Mouse (Mus musculus): Measurements from ENCODE around the gene Rpl3. TPM values are rescaled to one million over a fixed set of nuclear protein-coding genes. Genes with fewer than 3 reads are reported as not detected.

The Rpl3 gene
- polyA plus RNA-seq, 1 experiment = not detected

DNA sequence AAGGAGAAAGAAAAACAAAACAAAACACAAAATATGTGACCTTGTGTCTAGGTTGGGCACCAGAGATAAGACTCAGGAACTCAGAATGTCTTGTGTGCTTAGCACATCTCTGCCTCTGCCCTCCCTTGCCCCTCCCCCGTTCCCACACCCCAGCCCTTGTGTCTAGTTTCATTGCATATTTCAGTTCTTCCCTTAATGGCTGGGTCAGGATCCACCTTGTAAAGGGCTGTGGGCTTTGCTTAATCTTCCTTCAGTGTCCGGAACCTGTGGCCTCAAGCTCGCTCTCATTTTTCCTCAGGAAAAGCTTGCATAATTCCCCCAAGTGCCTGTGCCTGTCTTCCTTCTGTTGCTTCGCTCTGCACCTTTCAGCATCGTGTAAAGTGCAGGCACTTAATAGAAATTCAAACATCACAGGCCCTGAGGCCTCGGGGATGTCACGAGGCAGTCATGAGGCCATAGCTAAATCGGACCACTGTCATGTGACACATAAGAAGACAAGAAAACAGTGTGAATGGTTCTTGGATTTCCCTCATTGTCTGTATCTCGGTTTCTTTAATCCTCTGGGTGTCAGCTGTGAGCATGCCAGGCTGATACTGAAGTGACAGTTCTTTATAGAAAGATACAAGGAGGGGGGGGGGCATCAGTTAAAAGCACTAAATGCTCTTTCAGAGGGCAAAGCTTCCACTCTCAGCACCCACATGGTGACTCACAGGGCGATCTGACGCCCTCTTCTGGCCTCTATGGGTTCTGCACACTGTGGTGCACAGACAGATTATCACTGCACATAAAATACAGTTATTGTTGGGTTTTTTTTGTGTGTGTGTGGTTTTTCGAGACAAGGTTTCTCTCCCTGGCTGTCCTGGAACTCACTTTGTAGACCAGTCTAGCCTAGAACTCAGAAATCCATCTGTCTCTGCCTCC, 14.1 kb upstream of the Rpl3 start:
- TF ChIP-seq CTCF (IDR thresholded peaks at IDR 0.05; ENCODE audit: insufficient read depth, low read depth, low read length) = no peak
- TF ChIP-seq POLR2A (IDR thresholded peaks at IDR 0.05; ENCODE audit: insufficient read depth, low read depth, low read length) = no peak
- H3K4me1 ChIP-seq (ENCODE audit: control insufficient read depth, insufficient read depth, low read length) = peaks cover 33% of the 10 kb centered on the region
- H3K4me3 ChIP-seq (ENCODE audit: insufficient read depth, low read depth, low read length) = no peak overlapping the region
- 74% methylated on average over 12 of the region's 12 CpGs for WGBS
- H3K27ac ChIP-seq (ENCODE audit: insufficient read depth, low read depth, low read length) = no peak overlapping the region

GRCm38 (mm10) chr15:80102495-80102894, 10.8 kb upstream of the Rpl3 start:
- H3K27ac ChIP-seq (ENCODE audit: insufficient read depth, low read depth, low read length) = no peak overlapping the region
- WGBS = 85% methylated on average over 6 of the region's 6 CpGs
- no peak overlapping the region for H3K4me3 ChIP-seq (ENCODE audit: insufficient read depth, low read depth, low read length)
- TF ChIP-seq POLR2A (IDR thresholded peaks at IDR 0.05; ENCODE audit: insufficient read depth, low read depth, low read length) = no peak
- TF ChIP-seq CTCF (IDR thresholded peaks at IDR 0.05; ENCODE audit: insufficient read depth, low read depth, low read length) = no peak
- H3K4me1 ChIP-seq (ENCODE audit: control insufficient read depth, insufficient read depth, low read length) = peaks cover 60% of the 10 kb centered on the region

DNA sequence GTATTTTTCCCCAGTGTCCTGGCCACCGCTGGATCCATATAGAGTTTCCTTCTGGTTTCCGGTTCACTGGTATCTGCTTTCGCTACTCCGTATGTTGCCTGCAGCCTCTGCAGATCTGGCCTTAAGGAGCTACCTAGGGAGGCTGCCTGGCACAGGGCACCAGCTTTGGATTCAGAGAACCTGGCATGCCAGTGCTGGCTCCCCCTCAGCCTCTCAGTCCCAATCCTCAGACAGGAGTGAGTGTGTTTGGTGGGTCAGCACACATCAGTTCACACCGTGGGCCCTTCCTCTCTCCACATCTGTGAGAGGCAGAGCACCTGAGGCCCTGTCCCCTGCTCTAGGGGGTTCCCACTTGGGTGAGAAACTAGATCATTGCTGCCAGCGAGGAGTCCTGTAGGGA, 9.8 kb upstream of the Rpl3 start:
- TF ChIP-seq CTCF (IDR thresholded peaks at IDR 0.05; ENCODE audit: insufficient read depth, low read depth, low read length) (no peak), POLR2A (IDR thresholded peaks at IDR 0.05; ENCODE audit: insufficient read depth, low read depth, low read length) (no peak)
- Histone ChIP-seq H3K4me3 (ENCODE audit: insufficient read depth, low read depth, low read length) (no peak overlapping the region), H3K27ac (ENCODE audit: insufficient read depth, low read depth, low read length) (no peak overlapping the region), H3K4me1 (ENCODE audit: control insufficient read depth, insufficient read depth, low read length) (peaks cover 70% of the 10 kb centered on the region)
- 85% methylated on average over 6 of the region's 6 CpGs for WGBS

- H3K4me1 ChIP-seq (ENCODE audit: control insufficient read depth, insufficient read depth, low read length) = peaks cover 76% of the 10 kb centered on the region
- 54% methylated on average over 10 of the region's 10 CpGs for WGBS
- H3K27ac ChIP-seq (ENCODE audit: insufficient read depth, low read depth, low read length) = peak overlapping the region; percentile 36; the same call in 1 of the 2 replicates
- TF ChIP-seq CTCF (IDR thresholded peaks at IDR 0.05; ENCODE audit: insufficient read depth, low read depth, low read length) (no peak), POLR2A (IDR thresholded peaks at IDR 0.05; ENCODE audit: insufficient read depth, low read depth, low read length) (no peak)
- no peak overlapping the region for H3K4me3 ChIP-seq (ENCODE audit: insufficient read depth, low read depth, low read length)
Measured at GRCm38 (mm10) chr15:80100871-80101270, 9.2 kb upstream of the Rpl3 start.

DNA sequence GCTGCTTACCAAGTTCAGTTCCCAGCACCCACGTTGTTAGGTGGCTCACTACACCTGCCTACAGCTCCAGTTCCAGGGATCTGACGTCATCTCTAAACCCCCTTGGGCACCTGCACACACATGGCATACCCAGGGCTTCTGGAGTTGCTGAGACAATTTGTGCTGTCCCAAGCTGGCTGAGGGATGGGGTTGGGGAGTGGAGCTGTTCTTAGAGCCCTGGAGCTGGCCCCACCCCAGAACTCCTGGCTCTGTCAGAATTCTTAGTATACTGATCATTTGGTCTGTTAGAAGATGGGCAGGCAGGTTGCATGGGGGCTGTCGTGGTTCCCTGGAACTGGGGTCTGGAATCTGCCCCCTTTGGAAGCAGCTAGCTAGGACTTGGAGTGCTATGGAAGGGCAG, 8.5 kb upstream of the Rpl3 start:
- no peak overlapping the region for H3K4me3 ChIP-seq (ENCODE audit: insufficient read depth, low read depth, low read length)
- 70% methylated on average over 3 of the region's 3 CpGs for WGBS
- TF ChIP-seq POLR2A (IDR thresholded peaks at IDR 0.05; ENCODE audit: insufficient read depth, low read depth, low read length) (no peak), CTCF (IDR thresholded peaks at IDR 0.05; ENCODE audit: insufficient read depth, low read depth, low read length) (no peak)
- H3K27ac ChIP-seq (ENCODE audit: insufficient read depth, low read depth, low read length) = peak overlapping the region; percentile 36; the same call in 1 of the 2 replicates
- peaks cover 80% of the 10 kb centered on the region for H3K4me1 ChIP-seq (ENCODE audit: control insufficient read depth, insufficient read depth, low read length)

- WGBS = 74% methylated on average over 3 of the region's 3 CpGs
- no peak for TF ChIP-seq CTCF (IDR thresholded peaks at IDR 0.05; ENCODE audit: insufficient read depth, low read depth, low read length)
- TF ChIP-seq POLR2A (IDR thresholded peaks at IDR 0.05; ENCODE audit: insufficient read depth, low read depth, low read length) = no peak
- H3K27ac ChIP-seq (ENCODE audit: insufficient read depth, low read depth, low read length) = no peak overlapping the region
Measured at GRCm38 (mm10) chr15:80099477-80099876, 7.8 kb upstream of the Rpl3 start.

GRCm38 (mm10) chr15:80098809-80099208, 7.1 kb upstream of the Rpl3 start:
- 48% methylated on average over 9 of the region's 9 CpGs for WGBS
- TF ChIP-seq POLR2A (IDR thresholded peaks at IDR 0.05; ENCODE audit: insufficient read depth, low read depth, low read length) (no peak), CTCF (IDR thresholded peaks at IDR 0.05; ENCODE audit: insufficient read depth, low read depth, low read length) (no peak)
- Histone ChIP-seq H3K4me1 (ENCODE audit: control insufficient read depth, insufficient read depth, low read length) (peaks cover 81% of the 10 kb centered on the region), H3K27ac (ENCODE audit: insufficient read depth, low read depth, low read length) (0 out of 2 replicates have a peak overlapping the region, but pooled peaks have one; percentile 0), H3K4me3 (ENCODE audit: insufficient read depth, low read depth, low read length) (no peak overlapping the region)

More at GRCm38 (mm10) chr15:80099477-80099876, 7.8 kb upstream of the Rpl3 start:
- peaks cover 76% of the 10 kb centered on the region for H3K4me1 ChIP-seq (ENCODE audit: control insufficient read depth, insufficient read depth, low read length)
- no peak overlapping the region for H3K4me3 ChIP-seq (ENCODE audit: insufficient read depth, low read depth, low read length)

DNA sequence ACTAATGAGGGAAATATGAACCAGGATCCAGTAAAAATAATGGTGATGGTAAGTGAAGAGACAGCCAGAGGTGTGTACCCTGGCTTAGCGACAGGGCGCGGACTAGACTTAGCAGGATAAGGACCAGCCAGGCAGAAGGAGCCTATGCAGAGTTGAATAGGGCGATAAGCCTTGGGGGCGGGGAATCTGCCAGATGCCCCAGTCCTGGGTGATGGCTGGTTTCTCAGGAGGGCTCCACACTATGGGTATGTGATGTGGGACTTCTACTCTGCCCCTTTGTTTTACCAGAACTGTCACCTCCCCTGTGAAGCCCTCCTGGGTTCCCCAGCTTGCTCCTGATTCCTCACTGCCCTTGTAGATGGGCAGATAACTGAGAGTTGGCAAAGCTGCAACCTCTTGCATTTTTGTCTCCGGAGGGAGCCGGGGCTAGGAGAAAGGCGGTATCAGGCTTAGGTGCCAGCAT, 6.4 kb upstream of the Rpl3 start:
- Histone ChIP-seq H3K4me1 (ENCODE audit: control insufficient read depth, insufficient read depth, low read length) (peaks cover 78% of the 10 kb centered on the region), H3K4me3 (ENCODE audit: insufficient read depth, low read depth, low read length) (no peak overlapping the region), H3K27ac (ENCODE audit: insufficient read depth, low read depth, low read length) (0 out of 2 replicates have a peak overlapping the region, but pooled peaks have one; percentile 7)
- 50% methylated on average over 8 of the region's 8 CpGs for WGBS
- TF ChIP-seq POLR2A (IDR thresholded peaks at IDR 0.05; ENCODE audit: insufficient read depth, low read depth, low read length) = no peak
- no peak for TF ChIP-seq CTCF (IDR thresholded peaks at IDR 0.05; ENCODE audit: insufficient read depth, low read depth, low read length)
